In the genomic region with DNA sequence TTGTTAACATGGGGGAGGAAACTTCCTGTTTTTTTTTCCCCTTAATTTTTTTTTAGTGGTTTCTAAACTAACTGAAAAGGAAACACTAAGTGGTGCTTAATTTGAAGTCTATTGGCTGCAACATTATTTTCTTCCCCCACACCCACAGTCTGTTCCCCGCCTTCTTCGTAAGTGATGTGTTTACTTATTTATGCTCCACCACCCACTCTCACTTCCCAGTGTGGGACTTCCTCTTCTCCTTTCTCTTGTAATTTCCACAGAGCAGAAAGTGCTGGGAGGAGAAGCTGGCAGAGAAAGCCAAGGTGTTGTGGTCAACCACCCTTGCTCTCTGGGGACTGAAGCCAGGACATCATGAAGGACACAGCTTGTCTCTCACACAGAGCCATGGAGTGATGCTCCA, we compare ENCODE assay signal across 10 mouse cellular contexts. TPM values are rescaled to one million over a fixed set of nuclear protein-coding genes. Genes with fewer than 3 reads are reported as not detected.
DNase-seq lines count a peak whose midpoint lies in the region; ATAC-seq and TF ChIP-seq lines count a peak whose summit lies in the region.
"Had no signal": no experiment of that assay in that cellular context is flagged by ENCODE, and none has a peak within 500 bp of the region (broad histone marks: within the 10 kb centered on the region; RNA-seq: fewer than 3 reads in every experiment).

No protein-coding gene starts in this region.

- no peak overlapping the region for H3K4me3 ChIP-seq in midbrain, embryonic 13.5 days (replicated peaks)
- no peak overlapping the region for H3K4me3 ChIP-seq in forebrain, postnatal 0 days (ENCODE audit: low read depth, low read length)
- H3K4me3 ChIP-seq: embryonic facial prominence, embryonic 13.5 days; liver, embryonic 15.5 days had no signal

- H3K4me1 ChIP-seq in midbrain, embryonic 13.5 days (replicated peaks): no peaks in the 10 kb centered on the region
- H3K4me1 ChIP-seq in forebrain, postnatal 0 days (ENCODE audit: insufficient read depth): no peaks in the 10 kb centered on the region
- H3K4me1 ChIP-seq: liver, embryonic 15.5 days had no signal

- no peaks in the 10 kb centered on the region for H3K36me3 ChIP-seq in midbrain, embryonic 13.5 days
- no peaks in the 10 kb centered on the region for H3K36me3 ChIP-seq in forebrain, postnatal 0 days (ENCODE audit: insufficient read depth)
- H3K36me3 ChIP-seq: embryonic facial prominence, embryonic 13.5 days; liver, embryonic 15.5 days had no signal

- WGBS in midbrain, embryonic 13.5 days: 86% methylated on average over 2 of the region's 2 CpGs
- WGBS in forebrain, postnatal 0 days: 61% methylated on average over 2 of the region's 2 CpGs

- H3K27me3 ChIP-seq in midbrain, embryonic 13.5 days: no peaks in the 10 kb centered on the region
- no peaks in the 10 kb centered on the region for H3K27me3 ChIP-seq in forebrain, postnatal 0 days (ENCODE audit: insufficient read depth, low read length)
- H3K27me3 ChIP-seq: embryonic facial prominence, embryonic 13.5 days; liver, embryonic 15.5 days had no signal

- H3K9ac ChIP-seq in midbrain, embryonic 13.5 days (replicated peaks): no peak overlapping the region
- H3K9ac ChIP-seq in forebrain, postnatal 0 days: no peak overlapping the region
- H3K9ac ChIP-seq: embryonic facial prominence, embryonic 13.5 days; liver, embryonic 15.5 days had no signal

- H3K4me2 ChIP-seq in midbrain, embryonic 13.5 days (replicated peaks): no peak overlapping the region
- no peak overlapping the region for H3K4me2 ChIP-seq in forebrain, postnatal 0 days (ENCODE audit: low read depth)
- H3K4me2 ChIP-seq: embryonic facial prominence, embryonic 13.5 days; liver, embryonic 15.5 days had no signal

- no peaks in the 10 kb centered on the region for H3K9me3 ChIP-seq in midbrain, embryonic 13.5 days
- H3K9me3 ChIP-seq in forebrain, postnatal 0 days (ENCODE audit: low read length): no peaks in the 10 kb centered on the region
- H3K9me3 ChIP-seq: embryonic facial prominence, embryonic 13.5 days; liver, embryonic 15.5 days had no signal

- H3K27ac ChIP-seq in midbrain, embryonic 13.5 days: no peak overlapping the region
- no peak overlapping the region; the same call in 1 of the 2 replicates for H3K27ac ChIP-seq in forebrain, postnatal 0 days (ENCODE audit: low read depth, low read length)
- H3K27ac ChIP-seq: embryonic facial prominence, embryonic 13.5 days; liver, embryonic 15.5 days had no signal

- no peak for TF ChIP-seq CTCF in forebrain, postnatal 0 days (IDR thresholded peaks at IDR 0.05; ENCODE audit: low read depth)

- DNase-seq in kidney, adult 9 months: peak; percentile 49
- no peak for DNase-seq in kidney, postnatal 4 days
- peak; percentile 61 to 76 for DNase-seq in spleen, postnatal 36 days (ENCODE audit: low spot score in 2 of 2)
- no peak for DNase-seq in spleen, postnatal 14 days (ENCODE audit: low spot score in 2 of 2)
- peak; percentile 45 for DNase-seq in kidney, postnatal 14 days
- DNase-seq in telencephalon, adult 2 months (ENCODE audit: low read depth, low spot score): peak; percentile 51
- no peak for DNase-seq in forebrain, postnatal 0 days

- no peak for ATAC-seq in midbrain, embryonic 13.5 days
- no peak for ATAC-seq in forebrain, postnatal 0 days

RNA-seq across cellular contexts. Expression of gene Chn2, which starts 43.2 kb away (rescaled TPM):
- polyA plus RNA-seq in midbrain, embryonic 13.5 days (2015; fragmentation: Nextera tagmentation; extraction: Ambion mirVana): 28.8 and 29.1 TPM in 2 replicates
- 43.9 and 49.4 TPM in 2 replicates for total RNA-seq in forebrain, postnatal 0 days (2014; rRNA removed)
- polyA plus RNA-seq in forebrain, postnatal 0 days (2015; fragmentation: Nextera tagmentation; extraction: Ambion mirVana): 28.7 and 33.3 TPM in 2 replicates

Comparison
In these comparisons a context has a peak if more than half of its experiments do, and no peak if none do; other contexts are left out.
1. DNase-seq: peak in kidney, adult 9 months (single experiment), spleen, postnatal 36 days (2 of 2), kidney, postnatal 14 days (single experiment) and telencephalon, adult 2 months (single experiment); none in kidney, postnatal 4 days (0 of 2), spleen, postnatal 14 days (0 of 2) and forebrain, postnatal 0 days (single experiment).